In genomic region chr4:130289824-130290223, GRCm38 (mm10) we compare ENCODE assay signal across 24 mouse cellular contexts. TPM values are rescaled to one million over a fixed set of nuclear protein-coding genes. Genes with fewer than 3 reads are reported as not detected.
"Had no signal": no experiment of that assay in that cellular context is flagged by ENCODE, and none has a peak within 500 bp of the region (broad histone marks: within the 10 kb centered on the region; RNA-seq: fewer than 3 reads in every experiment).

No protein-coding gene starts in this region.

- ATAC-seq: hindbrain, embryonic 16.5 days; hindbrain, postnatal 0 days; inflammation-experienced regulatory T-cells, adult 6 months; intestine, embryonic 15.5 days; intestine, embryonic 16.5 days; intestine, postnatal 0 days had no signal

- DNase-seq: heart, postnatal 10 days; heart, postnatal 14 days; heart, postnatal 36 days; heart, postnatal 4 days; kidney, adult 11 months; kidney, adult 18-20 months; kidney, adult 2 months; kidney, adult 8-10 months; kidney, adult 9 months; kidney, postnatal 10 days; kidney, postnatal 14 days; kidney, postnatal 25 days; kidney, postnatal 36 days; kidney, postnatal 4 days; layer of hippocampus, adult 9-11 months; layer of hippocampus, postnatal 36 days had no signal

RNA-seq across cellular contexts. Expression of gene Serinc2, which starts 10.8 kb away (rescaled TPM):
- total RNA-seq: hematopoietic stem cell, adult 5-6 weeks had no signal

RNA-seq across cellular contexts. Expression of gene Fabp3, which starts 18.6 kb away (rescaled TPM):
- total RNA-seq: hematopoietic stem cell, adult 5-6 weeks had no signal

RNA-seq across cellular contexts. Expression of gene Gm10570, which starts 18.6 kb away (rescaled TPM):
- total RNA-seq: hematopoietic stem cell, adult 5-6 weeks; layer of hippocampus, postnatal 10 days had no signal
